Mouse (Mus musculus): ENCODE data around the gene Arpc2.

The Arpc2 gene

DNA sequence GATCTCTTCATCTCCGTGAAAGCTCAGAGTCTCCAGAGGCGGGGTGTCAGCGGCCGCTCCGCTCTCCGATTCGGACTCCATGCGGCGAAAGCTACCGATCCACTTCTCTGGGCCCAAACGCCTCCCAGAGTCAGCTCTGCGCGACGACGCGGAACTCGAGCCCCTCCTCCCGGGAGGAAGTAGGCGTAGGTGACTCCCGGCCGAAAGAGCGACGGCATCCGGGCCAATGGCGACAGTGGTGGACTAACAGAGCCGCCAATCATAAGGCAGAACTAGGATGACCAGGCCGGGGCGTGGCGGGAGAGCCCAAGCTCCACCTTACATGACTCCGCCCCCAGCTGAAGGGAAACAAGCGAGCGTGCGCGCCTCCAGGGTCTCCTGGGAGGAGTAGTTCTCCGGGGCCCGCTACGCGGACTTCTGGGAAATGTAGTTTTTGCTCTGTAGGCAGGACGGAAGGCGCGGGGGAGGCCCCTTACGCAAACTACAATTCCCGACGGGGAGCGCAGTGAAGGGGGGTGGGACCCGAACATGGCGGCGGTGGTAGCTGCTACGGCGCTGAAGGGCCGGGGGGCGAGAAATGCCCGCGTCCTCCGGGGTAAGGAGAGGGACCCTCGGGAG lies 48.8 kb downstream of the Arpc2 start, which contains the start of the genes Aamp and Pnkd:
Gene Aamp, minus strand, starts transcription at position 196 of the 618 bp plus-strand sequence.
Gene Pnkd, plus strand, starts transcription at position 388 of the 618 bp plus-strand sequence.
- peak; percentile 100 for DNase-seq

DNA sequence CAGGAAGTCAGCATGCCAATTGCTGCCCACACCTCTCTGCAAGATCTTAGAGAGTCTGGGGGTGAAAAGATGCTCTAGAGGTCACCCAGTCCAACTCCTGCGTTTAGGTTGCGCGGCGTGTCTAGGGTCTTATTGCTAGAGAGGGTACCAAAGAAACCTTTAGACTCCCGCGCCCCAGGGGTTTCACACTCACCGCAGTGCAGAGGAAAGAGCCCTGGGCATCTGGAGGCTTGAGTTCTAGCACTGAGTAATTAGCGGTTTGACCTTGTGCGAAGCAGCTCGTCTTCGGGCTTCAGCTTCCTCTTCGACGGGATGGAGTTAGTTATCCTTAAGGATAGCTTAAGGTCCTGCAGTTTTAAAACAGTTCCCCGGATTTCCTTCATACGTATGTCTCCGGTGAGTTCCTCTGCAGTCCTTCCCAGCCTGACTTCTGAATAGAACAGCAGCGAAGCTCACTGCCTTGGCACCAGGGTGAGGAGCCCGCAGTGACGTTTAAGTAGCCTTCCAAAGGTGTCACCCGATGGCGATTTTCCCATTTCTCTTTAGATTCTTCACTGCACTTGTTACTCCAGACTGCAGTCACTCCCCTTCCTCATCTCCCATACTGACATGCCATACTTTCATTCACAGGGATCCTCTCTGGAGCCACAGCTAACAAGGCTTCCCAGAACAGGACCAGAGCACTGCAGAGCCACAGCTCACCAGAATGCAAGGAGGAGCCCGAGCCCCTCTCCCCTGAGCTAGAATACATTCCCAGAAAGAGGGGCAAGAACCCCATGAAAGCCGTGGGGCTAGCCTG lies 49.5 kb downstream of the Arpc2 start:
- DNase-seq = peak in 1 of 2 experiments; percentile 35

DNA sequence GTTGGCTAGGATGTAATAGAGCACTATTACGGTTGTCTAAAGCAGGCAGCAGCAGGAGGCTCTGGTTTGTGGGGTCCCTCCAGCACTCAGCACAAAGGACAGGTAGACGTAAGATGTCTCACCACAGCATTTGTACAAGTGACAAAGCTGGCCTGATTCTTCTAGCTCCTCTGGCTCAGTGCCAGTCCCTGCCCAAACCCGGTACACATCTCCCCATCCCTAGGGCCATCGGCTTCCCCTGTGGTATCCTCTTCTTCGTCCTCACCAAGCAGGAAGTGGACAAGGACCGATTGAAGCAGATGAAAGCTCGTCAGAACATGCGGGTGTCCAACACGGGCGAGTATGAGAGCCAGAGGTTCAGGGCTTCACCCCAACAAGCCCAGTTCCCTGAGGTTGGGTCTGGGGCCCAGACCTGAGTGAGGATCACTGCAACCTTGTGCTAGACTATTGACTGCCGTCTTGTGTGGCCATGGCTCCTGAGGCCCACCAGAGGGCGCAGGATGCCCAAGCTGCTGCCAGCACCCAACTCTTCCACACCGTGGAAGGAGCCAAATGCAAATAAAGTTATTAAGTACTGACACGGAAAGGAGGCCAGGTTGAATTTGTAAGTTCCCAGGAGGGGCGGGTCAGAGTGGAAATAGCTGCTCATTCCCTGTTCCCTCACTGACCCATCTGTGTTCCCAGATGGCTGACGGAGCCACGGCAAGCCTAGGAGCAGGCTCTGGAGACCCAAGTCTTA lies 51.2 kb downstream of the Arpc2 start:
- DNase-seq = peak in 1 of 2 experiments; percentile 56

DNA sequence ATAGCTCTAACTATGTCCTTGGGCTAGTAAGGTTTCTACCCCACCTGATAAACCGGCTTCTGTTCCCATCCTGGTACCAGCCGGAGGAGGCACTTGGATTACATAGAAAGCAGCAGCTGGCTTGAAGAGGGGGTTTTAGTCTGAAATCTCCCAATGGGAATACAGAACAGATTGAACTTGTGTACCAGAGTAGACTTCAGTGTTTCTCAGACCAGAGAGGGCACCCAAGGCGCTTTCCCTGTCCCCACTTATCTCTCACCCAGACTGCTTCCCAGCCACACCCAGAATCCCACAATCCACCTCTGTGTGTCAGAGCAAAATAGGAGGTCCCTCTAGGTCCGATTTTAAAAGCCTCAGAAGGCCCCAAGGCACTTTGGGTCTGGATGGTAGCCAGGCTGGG lies 52.4 kb downstream of the Arpc2 start:
- no peak for DNase-seq

DNA sequence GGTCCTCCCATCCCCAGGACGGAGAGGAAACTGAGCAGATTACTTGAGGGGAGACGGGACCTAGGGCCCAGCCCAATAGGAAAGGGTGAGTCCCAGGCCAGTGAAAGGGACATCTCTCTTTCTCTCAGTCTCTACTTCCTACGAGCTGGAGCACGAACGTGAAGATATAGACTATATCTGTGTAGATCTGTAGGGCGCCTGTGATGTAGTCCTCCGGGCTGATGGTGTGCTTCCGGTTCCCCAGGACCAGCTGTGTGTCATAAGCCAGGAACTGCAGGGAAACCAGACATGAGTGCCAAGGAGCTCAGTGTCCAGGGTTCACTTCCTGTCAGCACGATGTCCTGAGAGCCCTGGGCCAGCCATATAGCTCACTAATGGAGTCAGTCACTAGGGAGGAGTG lies 53.4 kb downstream of the Arpc2 start:
- DNase-seq = no peak

DNA sequence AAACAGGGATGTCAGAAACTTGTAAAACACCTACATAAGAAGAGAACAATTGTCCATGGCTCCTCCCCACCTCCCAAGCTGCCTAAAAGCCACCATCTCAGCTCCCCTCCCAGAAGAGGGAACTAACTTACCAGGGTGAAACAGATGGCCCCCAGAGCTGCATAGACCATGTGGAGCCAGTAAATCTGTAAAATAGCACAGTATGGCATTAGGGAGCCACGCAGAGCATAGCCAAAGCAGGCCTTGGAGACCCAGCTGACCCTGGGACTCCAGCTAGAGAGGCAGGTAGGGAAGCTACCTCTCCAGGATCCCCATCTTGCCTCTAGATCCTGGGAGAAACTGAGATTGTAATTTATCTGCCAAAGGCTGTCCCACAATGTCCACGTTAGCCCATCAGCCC lies 53.9 kb downstream of the Arpc2 start:
- DNase-seq = no peak

DNA sequence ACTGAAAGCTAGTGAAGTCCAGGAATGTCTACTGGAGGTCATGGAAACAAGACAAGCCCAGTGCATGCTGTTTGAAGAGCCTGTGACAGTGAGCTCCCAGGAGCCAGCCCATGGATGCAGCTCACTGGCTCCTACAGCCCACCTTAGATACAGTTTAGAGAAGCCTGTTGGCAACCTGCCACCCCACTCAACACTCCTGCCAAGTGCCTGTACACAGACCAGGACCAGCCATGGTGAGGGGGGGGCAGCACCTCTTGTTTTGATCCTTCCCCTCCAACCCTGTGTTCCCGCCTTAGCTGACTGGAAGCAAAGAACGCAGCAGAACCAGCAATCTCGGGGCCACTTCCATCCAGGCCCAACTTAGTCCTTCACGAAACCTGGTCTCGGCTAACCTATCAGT lies 54.3 kb downstream of the Arpc2 start:
- DNase-seq = peak in 1 of 2 experiments; percentile 56

DNA sequence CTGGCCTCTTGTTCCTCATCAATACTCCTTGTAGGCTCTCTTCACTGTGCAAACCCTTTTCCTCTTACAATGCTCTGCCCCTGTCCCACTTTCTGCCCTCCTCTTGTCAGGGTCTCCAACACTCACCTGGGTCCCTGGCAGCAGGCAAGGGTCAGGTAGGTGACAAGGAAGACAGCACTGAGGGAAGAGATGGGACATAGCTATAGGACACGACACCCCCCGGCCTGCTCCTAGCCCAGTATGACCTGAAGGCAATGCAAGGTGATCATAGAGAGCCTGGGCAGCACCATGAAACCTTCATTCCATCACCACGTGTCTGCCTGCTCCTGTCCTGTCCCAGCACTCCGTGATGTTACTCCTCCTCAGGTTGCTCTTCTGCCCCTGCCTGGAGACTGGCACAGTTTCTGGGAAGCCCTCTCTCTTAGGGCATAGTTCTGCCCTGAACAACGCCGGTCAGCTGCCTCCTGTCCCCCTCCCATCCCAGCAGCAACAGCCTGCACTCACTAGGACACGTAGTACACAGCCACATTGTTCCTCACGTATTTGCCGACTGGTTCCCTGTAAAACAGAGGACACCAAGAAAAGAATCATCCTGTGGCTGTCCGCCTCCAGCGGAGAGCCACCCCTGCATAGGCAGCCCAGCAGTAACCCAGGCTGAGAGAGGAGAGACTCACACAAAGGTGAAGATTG lies 56.6 kb downstream of the Arpc2 start:
- DNase-seq = no peak

DNA sequence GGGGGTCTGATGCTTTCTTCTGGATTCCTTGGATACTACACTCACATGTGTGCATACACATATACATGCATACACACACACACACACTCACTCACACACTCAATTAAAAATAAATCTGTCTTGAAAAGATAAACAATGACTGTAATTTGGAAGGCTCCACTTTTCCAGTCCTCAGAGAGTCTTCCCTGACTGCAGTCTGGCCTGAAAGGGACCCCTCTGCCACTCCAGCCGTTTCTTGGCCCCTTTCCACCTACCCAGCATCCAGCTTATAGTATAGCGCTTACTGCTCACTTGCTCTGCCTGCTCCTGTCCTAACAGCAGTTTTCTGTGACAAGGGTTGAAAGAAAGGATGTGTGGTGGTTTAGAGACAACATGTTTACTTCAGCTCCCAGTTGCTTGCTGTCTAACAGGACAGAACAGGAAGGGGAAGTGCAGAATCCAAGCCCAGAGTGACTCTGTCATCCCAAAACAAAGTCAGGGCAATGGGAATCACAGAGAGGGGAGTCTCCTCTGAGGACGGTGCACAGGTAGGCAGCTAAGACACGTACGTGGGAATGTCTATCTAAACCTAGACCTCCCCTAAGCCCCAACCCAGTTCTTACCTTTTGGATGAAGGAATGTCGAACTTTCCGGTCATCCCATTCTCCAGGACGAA lies 57.5 kb downstream of the Arpc2 start:
- DNase-seq = no peak

DNA sequence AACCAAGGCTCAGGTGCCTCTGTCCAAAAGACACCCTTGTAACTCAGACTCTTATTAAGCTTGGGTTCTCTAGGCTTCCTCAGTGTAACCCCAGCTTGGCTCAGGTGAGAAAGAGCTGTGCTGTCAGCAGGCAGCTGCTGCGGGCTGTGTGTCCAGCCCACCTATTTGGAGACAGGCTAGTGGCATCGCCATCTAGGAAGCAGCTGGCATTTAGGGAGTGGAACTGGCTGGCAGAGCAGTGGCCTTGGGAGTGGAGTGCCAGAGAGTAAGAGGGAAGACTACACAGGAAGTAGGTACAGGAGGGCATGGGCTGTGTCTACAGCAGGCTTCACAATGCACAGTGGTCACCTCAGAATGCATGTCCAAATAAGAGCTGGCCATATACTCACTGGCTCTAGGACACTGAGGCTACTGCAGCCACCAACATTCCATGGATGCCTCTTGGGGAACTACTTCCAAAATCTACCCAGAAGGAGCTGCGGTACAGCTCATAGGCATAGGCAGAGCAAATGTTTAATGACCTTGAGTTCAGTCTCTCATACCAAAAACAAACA lies 58.3 kb downstream of the Arpc2 start:
- DNase-seq = no peak

DNA sequence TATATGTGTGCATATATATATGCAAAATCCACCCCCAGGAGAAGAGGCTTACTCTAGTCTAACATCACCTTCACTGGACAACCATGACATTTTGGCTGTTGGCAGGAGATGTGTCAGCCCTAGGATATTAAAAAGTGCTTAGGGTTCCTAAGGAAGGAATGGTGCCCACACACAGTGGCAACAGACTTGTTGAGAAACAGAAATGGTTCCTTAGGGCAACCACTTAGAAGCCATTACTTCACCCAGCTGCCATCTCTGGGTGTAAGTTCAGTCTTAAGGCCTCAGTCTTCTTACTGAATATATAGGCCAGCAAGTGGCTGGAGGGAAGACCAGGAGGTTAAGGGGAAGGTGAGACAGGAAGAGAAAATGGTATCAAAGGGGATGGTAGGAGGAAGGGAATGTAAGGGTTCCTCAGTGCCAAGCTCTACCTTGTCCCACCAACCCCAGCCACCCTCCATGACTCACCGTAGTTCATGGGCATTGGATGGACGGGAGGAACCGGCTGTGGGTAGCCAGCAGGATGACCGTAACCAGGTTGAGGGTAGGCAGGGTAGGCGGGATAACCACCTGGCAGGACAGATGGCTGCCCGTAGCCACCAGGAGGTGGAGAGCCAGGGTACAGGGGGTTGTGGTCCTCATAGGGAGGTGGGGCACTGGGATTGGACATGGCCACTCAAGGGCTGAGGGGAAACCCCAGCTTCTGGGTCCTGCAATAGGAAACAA lies 59.0 kb downstream of the Arpc2 start:
- no peak for DNase-seq

DNA sequence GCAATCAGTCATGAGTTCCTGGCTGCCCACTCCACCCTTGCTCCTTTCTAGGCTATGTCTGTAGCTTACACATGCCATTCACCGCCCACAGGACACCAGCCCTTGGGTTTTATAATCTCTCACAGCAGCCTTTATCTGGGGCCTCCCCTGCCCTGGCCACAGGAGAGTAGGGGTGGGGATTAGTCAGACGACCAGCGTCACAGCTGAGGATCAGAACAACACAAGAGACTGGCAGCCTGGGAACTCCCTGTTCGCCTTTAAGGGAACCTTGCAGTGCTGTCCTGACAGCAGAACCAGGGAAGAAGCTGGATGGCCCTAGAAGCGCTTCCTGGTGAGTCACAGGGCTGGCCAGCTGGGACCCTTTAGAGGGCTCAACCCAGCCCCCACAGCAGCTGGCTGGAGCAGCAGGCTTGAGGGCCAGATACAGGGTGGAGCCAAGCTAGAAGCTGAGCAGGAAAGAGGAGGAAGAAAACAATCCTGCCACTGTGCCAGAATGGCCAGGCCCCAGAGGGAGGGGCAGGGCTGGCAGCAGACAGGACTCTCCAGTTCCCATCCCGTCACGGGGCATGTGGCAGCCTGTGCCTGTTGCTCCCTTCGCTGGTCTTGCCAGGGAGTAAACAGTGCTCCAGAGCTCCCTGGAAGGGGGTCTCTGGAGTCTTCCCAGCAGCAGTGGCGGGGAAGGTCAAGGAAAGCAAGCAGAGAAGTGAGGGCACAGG lies 59.7 kb downstream of the Arpc2 start:
- DNase-seq = peak; percentile 86 to 94

DNA sequence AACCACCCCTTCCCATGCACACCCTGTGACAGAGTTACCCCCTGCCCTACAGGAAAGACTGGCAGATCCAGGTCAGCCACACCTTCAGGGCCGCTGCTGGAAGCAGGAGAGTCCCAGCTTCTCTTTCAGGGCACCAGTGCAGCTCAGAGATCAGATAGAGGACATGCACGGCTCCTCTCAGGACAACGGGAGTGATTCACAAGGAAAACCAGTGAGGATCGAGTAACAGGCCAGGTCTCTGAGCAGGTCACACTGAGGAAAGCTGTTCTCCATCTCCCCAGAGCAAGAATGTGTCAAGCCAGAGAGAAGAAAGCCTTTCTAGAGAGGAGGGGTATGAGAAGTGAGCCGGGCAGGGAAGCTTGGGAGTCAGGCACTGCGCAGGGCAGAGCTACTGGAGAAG lies 60.6 kb downstream of the Arpc2 start:
- DNase-seq = no peak

DNA sequence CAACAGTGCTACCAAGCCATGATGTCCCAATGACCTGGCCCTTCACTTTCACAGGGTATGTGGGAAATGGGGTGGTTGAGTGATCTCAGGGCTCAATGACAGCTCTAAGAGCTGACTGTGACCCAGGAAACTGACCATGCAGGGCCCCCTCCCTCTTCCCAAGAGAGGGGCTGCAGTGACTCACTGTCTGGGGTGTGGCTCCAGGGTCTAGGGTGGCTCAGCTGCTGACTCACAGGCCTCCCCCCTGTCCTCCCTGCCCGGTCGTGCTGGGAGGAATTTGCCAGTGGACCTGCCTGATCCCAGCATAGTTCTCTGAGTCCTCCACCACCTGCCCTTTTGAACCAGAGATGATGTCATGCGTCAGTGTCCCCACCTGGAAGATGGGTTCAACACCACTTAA lies 61.4 kb downstream of the Arpc2 start:
- DNase-seq = peak in 1 of 2 experiments; percentile 75

DNA sequence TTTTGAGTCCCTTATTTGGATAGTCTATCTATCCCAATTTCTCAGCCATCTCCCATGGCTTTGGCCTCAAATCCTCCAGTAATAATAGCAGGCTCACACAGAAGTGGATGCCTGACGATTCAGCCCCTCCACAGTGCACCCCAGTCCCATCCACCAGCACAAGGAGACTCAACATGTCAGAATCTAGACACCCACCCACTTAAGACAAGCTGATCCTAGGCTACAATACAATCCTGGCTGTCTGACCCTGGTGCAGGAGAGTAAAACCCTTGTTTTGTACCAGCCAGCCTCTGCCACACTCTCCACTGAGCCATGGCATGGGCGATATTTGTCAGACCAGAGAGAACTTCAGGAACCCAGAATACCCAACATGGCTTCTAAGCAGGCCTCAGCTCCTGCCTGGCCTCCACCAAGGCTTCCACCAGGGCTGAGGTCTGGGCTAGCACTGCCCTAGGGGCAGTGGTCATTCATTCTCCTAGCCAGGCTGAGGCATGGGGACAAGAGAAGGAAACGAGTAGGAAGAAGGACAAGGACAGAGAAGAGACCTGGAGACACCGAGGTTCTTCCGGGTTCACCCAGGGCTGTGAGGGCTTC lies 62.4 kb downstream of the Arpc2 start:
- no peak for DNase-seq

DNA sequence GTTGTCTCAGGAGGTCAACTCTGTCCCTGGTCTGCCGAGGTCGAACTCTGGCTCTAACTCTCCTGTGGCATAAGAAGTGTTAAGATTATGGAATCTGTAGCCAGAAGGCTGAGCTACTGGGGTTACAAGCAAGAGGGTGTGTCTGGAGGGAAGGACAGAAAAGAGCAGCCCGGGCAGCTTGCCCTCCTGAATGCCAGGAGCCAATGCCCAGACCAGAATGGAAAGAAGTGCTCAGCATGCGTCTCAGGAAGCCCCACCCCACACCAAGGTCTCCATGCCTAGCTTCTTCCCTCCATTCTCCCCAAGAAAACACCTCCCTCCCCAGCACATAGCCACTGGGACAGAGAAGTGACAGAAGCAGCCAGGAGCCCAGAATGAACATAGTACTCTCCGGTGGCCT lies 63.1 kb downstream of the Arpc2 start:
- DNase-seq = no peak

DNA sequence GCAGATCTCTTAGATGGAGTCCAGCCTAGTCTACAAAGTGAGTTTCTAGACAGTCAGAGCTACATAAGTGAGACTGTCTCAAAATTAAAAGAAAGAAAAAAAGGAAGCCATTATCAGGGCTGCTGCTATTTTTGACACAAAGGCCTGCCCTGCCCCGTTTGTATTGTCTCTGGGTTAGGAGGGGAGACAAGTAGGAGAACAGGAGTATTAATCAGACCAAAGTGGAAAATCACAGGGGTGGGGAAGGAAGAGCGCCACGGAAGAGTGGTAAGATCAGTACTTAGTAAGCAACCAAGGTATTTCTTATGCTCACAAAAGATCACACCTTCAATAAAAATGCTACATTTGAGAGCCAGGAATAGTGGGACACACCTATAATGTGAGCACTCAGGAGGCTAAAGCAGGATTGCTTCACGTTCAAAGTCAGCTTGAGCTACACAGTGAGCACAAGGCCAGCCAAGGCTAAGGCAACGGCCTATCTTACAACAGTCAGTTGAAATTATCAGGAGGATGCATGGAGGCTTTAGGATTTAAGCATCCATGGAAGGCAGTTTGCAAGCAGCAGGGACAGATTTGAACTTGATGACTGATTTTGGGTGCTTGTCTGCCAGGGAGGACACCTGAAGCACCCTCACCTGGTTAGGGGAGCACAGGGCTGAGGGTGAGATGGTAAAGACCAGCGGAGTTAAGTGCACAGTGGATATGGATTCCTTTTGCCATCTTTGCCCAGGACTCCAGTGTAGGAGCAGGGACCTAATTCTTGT lies 64.6 kb downstream of the Arpc2 start:
- no peak for DNase-seq

DNA sequence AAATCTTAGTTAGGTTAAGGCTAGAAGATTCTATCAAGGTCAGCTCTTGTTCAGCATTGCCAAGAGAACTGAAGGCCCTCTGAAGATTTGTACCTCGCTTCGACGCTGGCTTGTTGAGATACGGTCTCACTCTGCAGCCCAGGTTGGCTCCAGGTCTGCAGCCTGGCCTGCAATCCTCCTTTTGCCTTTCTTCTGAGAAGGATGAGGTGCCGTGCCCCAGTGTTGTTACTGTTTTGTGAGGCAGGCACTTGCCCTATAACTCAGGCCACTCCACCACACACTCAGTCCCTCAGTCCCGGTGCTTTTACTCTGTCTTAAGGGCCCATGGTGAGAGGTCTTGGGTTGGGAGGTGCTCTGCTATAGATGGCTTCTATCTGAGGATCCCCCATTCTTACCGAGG lies 66.3 kb downstream of the Arpc2 start:
- no peak for DNase-seq

DNA sequence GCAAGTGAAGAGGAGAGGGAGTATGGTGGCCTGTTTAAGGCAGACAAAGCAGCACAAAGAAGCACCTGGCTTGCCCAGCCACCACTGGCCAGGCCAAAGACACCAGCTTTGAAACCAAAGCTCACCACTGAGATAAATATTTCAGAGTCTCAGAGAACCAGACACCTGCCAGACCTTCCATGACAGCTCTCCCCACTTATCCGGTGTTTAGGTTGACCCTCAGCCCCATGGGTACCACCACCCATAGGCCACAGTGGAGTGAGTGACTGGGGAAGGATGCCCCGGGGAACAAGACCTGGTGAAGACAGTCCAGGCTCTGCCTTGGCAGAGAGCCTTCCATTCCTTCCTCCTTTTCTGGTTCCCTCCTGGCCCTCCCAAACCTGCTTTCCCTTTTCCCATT lies 67.0 kb downstream of the Arpc2 start:
- no peak for DNase-seq
